Mouse (Mus musculus) MEL (cell line): ENCODE measurements at regions not wholly inside any gene's neighbourhood (a gene's known extent, or its start where the extent isn't known, plus 50 kb on each side); places are given as distances from the start of the nearest gene placed in this dataset.

Source experiments
- DNase-seq: peaks from one replicate; pipeline ENCODE4 v3.0.0; 2011; ENCODE audit warnings: low read depth, low spot score
- H3K27ac ChIP-seq: 2 replicates; pipeline ENCODE4 v1.5.1; 2012; ENCODE audit warnings: low read depth, mild to moderate bottlenecking, control low read depth, low read length, moderate library complexity; ENCODE audit not compliant: control insufficient read depth
- H3K27me3 ChIP-seq, 2 experiments: fragments of 150-350 bp in 1 of 2; sonication (generic) in 1 of 2; 2 replicates each; pipeline ENCODE4 v1.6.1; 2012; ENCODE audit warnings: low read length in 2 of 2, mild to moderate bottlenecking in 2 of 2, improper control_type of control experiment in 1 of 2, moderate library complexity in 1 of 2; ENCODE audit not compliant: insufficient read depth in 2 of 2, control insufficient read depth in 1 of 2
- H3K36me3 ChIP-seq, 2 experiments: 2 replicates each; pipeline ENCODE4 v1.6.1; 2012 to 2014; ENCODE audit warnings: low read length in 2 of 2, improper control_type of control experiment in 1 of 2, inconsistent platforms in 1 of 2, mild to moderate bottlenecking in 1 of 2; ENCODE audit not compliant: insufficient read depth in 2 of 2, control insufficient read depth in 1 of 2
- H3K4me1 ChIP-seq, 2 experiments: fragments of 150-350 bp in 1 of 2; sonication (generic) in 1 of 2; 2 replicates each; pipeline ENCODE4 v1.6.1; 2012; ENCODE audit warnings: low read length in 2 of 2, improper control_type of control experiment in 1 of 2, mild to moderate bottlenecking in 1 of 2; ENCODE audit not compliant: insufficient read depth in 2 of 2, control insufficient read depth in 1 of 2
- H3K4me3 ChIP-seq, 2 experiments: fragments of 150-350 bp in 1 of 2; sonication (generic) in 1 of 2; 2 replicates each; pipeline ENCODE4 v1.5.1; 2012; ENCODE audit warnings: low read depth in 2 of 2, low read length in 2 of 2, mild to moderate bottlenecking in 2 of 2, moderate library complexity in 2 of 2, control low read depth in 1 of 2, improper control_type of control experiment in 1 of 2; ENCODE audit not compliant: control insufficient read depth in 1 of 2, insufficient read depth in 1 of 2
- H3K79me2 ChIP-seq: 2 replicates; pipeline ENCODE4 v1.6.1; 2012; ENCODE audit warnings: mild to moderate bottlenecking, low read length, moderate library complexity; ENCODE audit not compliant: control insufficient read depth, poor library complexity, insufficient read depth
- H3K9ac ChIP-seq: 2 replicates; pipeline ENCODE4 v1.6.1; 2012; ENCODE audit warnings: low read depth, mild to moderate bottlenecking, control low read depth, low read length, moderate library complexity; ENCODE audit not compliant: control insufficient read depth, poor library complexity, severe bottlenecking
- H3K9me3 ChIP-seq: fragments of 150-350 bp; sonication (generic); replicated peaks from 2 replicates; pipeline ENCODE4 v1.6.1; 2012; ENCODE audit warnings: mild to moderate bottlenecking, low read length, improper control_type of control experiment, moderate library complexity; ENCODE audit not compliant: insufficient read depth
- CHD2 ChIP-seq: IDR thresholded peaks from 2 replicates; pipeline ENCODE4 v1.6.1; 2011; ENCODE audit warnings: low read length, improper control_type of control experiment
- CTCF ChIP-seq, 3 experiments: IDR thresholded peaks in 2 of 3; conservative IDR thresholded peaks in 1 of 3; 2 replicates each; pipeline ENCODE4 v1.5.1; 2011 to 2012; ENCODE audit warnings: low read length in 3 of 3, low read depth in 2 of 3, mild to moderate bottlenecking in 2 of 3, improper control_type of control experiment in 1 of 3, inconsistent platforms in 1 of 3, mixed read lengths in 1 of 3, moderate library complexity in 1 of 3; ENCODE audit not compliant: control insufficient read depth in 1 of 3, insufficient read depth in 1 of 3, poor library complexity in 1 of 3, severe bottlenecking in 1 of 3
- ELF1 ChIP-seq: IDR thresholded peaks from 2 replicates; pipeline ENCODE4 v1.6.1; 2014; ENCODE audit warnings: low read depth, mild to moderate bottlenecking, inconsistent platforms, low read length, improper control_type of control experiment, moderate library complexity
- EP300 ChIP-seq, 2 experiments: IDR thresholded peaks; 2 replicates each; pipeline ENCODE4 v1.6.1; 2011; ENCODE audit warnings: improper control_type of control experiment in 2 of 2, low read length in 2 of 2, low read depth in 1 of 2, mild to moderate bottlenecking in 1 of 2
- GATA1 ChIP-seq: IDR thresholded peaks from 2 replicates; pipeline ENCODE4 v1.6.1; 2011; ENCODE audit warnings: low read depth, low read length, improper control_type of control experiment
- HCFC1 ChIP-seq: IDR thresholded peaks from 2 replicates; pipeline ENCODE4 v1.6.1; 2012; ENCODE audit warnings: low read depth, mild to moderate bottlenecking, inconsistent platforms, low read length, improper control_type of control experiment, moderate library complexity
- JUND ChIP-seq: IDR thresholded peaks from 2 replicates; pipeline ENCODE4 v1.6.1; 2011; ENCODE audit warnings: low read depth, mild to moderate bottlenecking, improper control_type of control experiment, low read length
- MYB ChIP-seq: IDR thresholded peaks from 2 replicates; pipeline ENCODE4 v1.6.1; 2011; ENCODE audit warnings: mild to moderate bottlenecking, low read depth, low read length, improper control_type of control experiment
- MYC ChIP-seq: IDR thresholded peaks from 2 replicates; pipeline ENCODE4 v1.6.1; 2011; ENCODE audit warnings: low read depth, mild to moderate bottlenecking, low read length, improper control_type of control experiment, moderate library complexity
- NRF1 ChIP-seq: IDR thresholded peaks from 2 replicates; pipeline ENCODE4 v1.6.1; 2014; ENCODE audit warnings: low read depth, mild to moderate bottlenecking, inconsistent platforms, low read length, improper control_type of control experiment, moderate library complexity; ENCODE audit not compliant: poor library complexity, insufficient read depth, severe bottlenecking
- POLR2AphosphoS2 ChIP-seq: IDR thresholded peaks from 2 replicates; pipeline ENCODE4 v1.6.1; 2011; ENCODE audit warnings: low read length, improper control_type of control experiment
- POLR2AphosphoS5 ChIP-seq: IDR thresholded peaks from 2 replicates; pipeline ENCODE4 v1.6.1; 2012; ENCODE audit warnings: low read depth, borderline replicate concordance, mild to moderate bottlenecking, inconsistent platforms, low read length, moderate library complexity, mixed read lengths
- RAD21 ChIP-seq: IDR thresholded peaks from 2 replicates; pipeline ENCODE4 v1.6.1; 2011; ENCODE audit warnings: mild to moderate bottlenecking, low read depth, low read length, improper control_type of control experiment
- SMC3 ChIP-seq: IDR thresholded peaks from 2 replicates; pipeline ENCODE4 v1.6.1; 2011; ENCODE audit warnings: low read depth, low read length, improper control_type of control experiment
- TAL1 ChIP-seq: IDR thresholded peaks from 2 replicates; pipeline ENCODE4 v1.6.1; 2012; ENCODE audit warnings: mild to moderate bottlenecking, inconsistent platforms, low read length, moderate library complexity, mixed read lengths
- UBTF ChIP-seq: IDR thresholded peaks from 2 replicates; pipeline ENCODE4 v1.6.1; 2012; ENCODE audit warnings: low read depth, mild to moderate bottlenecking, inconsistent platforms, low read length, improper control_type of control experiment, moderate library complexity, borderline replicate concordance; ENCODE audit not compliant: insufficient read depth
- ZKSCAN1 ChIP-seq: IDR thresholded peaks from 2 replicates; pipeline ENCODE4 v1.6.1; 2012; ENCODE audit warnings: low read depth, mild to moderate bottlenecking, inconsistent platforms, low read length, improper control_type of control experiment, moderate library complexity
- ZMIZ1 ChIP-seq: IDR thresholded peaks from 2 replicates; pipeline ENCODE4 v1.6.1; 2012; ENCODE audit warnings: low read depth, mild to moderate bottlenecking, inconsistent platforms, low read length, improper control_type of control experiment, moderate library complexity
- ZNF384 ChIP-seq: IDR thresholded peaks from 2 replicates; pipeline ENCODE4 v1.6.1; 2012; ENCODE audit warnings: low read depth, mild to moderate bottlenecking, inconsistent platforms, low read length, improper control_type of control experiment

DNA sequence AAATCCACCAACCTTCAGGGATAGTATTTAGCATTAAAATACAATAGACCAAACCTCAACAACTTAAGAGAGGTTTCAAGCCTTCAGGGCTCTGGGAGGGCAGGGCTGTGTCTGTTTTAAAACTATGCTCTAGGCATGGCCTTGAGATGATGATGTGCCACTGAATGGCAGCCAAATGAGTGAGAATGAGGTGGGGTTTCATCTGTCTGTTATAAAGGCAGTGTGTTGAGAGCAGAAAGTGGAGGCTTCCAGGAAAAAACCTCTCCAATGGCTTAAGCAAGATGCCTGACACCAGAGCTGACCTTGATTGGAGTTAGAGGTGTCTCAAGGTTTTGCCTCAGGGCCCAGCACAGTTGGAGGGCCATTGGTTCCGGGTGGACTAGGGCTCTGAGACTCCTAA, 111.1 kb upstream of the Tut7 start:
- H3K36me3 ChIP-seq, result no peaks in the 10 kb centered on the region
- no peaks in the 10 kb centered on the region for H3K9me3 ChIP-seq
- TF ChIP-seq POLR2AphosphoS5, result no peak
- no peak for TF ChIP-seq CTCF (IDR thresholded peaks at IDR 0.05 in 2 of 3, conservative IDR thresholded peaks at IDR 0.05 in 1 of 3; ENCODE audit: control insufficient read depth in 1 of 3, insufficient read depth in 1 of 3, low read depth in 2 of 3, low read length in 3 of 3, poor library complexity in 1 of 3, severe bottlenecking in 1 of 3)
- no peak for TF ChIP-seq ZKSCAN1
- no peak for TF ChIP-seq ZNF384
- TF ChIP-seq POLR2AphosphoS2, result no peak
- TF ChIP-seq JUND, result no peak
- no peak for TF ChIP-seq HCFC1
- no peak for TF ChIP-seq GATA1
- TF ChIP-seq CHD2, result no peak
- no peak for TF ChIP-seq TAL1
- TF ChIP-seq UBTF, result no peak
- no peak for TF ChIP-seq ELF1
- no peak for TF ChIP-seq SMC3
- no peak for TF ChIP-seq MYC
- no peak for TF ChIP-seq NRF1
- no peak for TF ChIP-seq RAD21
- no peak for TF ChIP-seq EP300 (IDR thresholded peaks at IDR 0.05; ENCODE audit: low read depth in 1 of 2, low read length in 2 of 2)
- no peak for DNase-seq
- H3K27me3 ChIP-seq, result no peaks in the 10 kb centered on the region
- no peak overlapping the region for H3K27ac ChIP-seq
- no peaks in the 10 kb centered on the region for H3K79me2 ChIP-seq
- no peak overlapping the region for H3K4me3 ChIP-seq
- no peaks in the 10 kb centered on the region for H3K4me1 ChIP-seq
- no peak overlapping the region for H3K9ac ChIP-seq

DNA sequence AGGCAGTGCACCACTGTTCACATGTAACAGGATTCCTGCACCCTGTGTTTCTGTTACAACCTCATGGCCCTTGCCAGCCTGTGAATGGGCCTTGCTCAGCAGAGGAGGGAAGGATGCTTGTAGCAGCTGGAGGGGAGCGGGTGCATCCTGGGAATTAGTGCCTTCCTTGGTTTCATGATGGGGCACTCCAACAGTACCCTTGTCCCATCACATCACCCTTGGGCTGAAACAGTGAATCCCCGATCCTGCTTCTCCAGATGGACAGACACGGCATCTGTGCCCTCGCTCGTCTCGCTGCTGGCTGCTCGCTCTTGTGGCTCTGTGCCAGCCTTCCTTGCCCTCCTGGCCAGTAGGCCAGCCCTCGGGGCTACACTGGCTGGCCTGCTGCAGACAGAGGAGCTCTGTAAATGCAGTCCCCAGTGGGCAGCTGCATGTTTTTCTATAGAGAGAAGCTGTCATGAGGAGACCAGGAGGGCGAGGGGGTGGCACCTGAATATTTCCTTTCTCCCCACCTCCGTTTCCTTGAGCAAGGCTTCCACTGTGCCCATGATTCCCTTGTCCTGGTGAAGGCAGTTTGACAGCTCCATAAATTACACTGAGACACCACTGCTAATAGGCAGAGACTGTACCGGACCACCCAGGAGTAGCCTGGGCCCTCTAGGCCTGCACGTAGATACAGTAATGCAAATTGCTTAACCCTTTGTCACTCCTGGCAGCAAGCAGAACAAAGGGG, 104.6 kb upstream of the Tut7 start:
- Histone ChIP-seq H3K27me3 (no peaks in the 10 kb centered on the region), H3K9ac (no peak overlapping the region), H3K36me3 (no peaks in the 10 kb centered on the region), H3K4me1 (no peaks in the 10 kb centered on the region), H3K4me3 (no peak overlapping the region), H3K27ac (no peak overlapping the region), H3K79me2 (no peaks in the 10 kb centered on the region), H3K9me3 (no peaks in the 10 kb centered on the region)
- no peak for TF ChIP-seq JUND
- TF ChIP-seq TAL1, result no peak
- TF ChIP-seq ZKSCAN1, result no peak
- TF ChIP-seq ELF1, result no peak
- no peak for TF ChIP-seq ZMIZ1
- TF ChIP-seq RAD21, result no peak
- no peak for TF ChIP-seq EP300 (IDR thresholded peaks at IDR 0.05; ENCODE audit: low read depth in 1 of 2, low read length in 2 of 2)
- TF ChIP-seq SMC3, result no peak
- no peak for TF ChIP-seq MYB
- no peak for DNase-seq
